Comparison of ENCODE assay signal across 8 mouse cellular contexts in genomic region chr6:115252099-115252873, GRCm38 (mm10). TPM values are rescaled to one million over a fixed set of nuclear protein-coding genes. Genes with fewer than 3 reads are reported as not detected.
DNase-seq lines count a peak whose midpoint lies in the region; ATAC-seq and TF ChIP-seq lines count a peak whose summit lies in the region.

TSS of gene Timp4 (minus strand) at chr6:115252205.

- H3K9me3 ChIP-seq in embryonic facial prominence, embryonic 10.5 days = no peaks in the 10 kb centered on the region
- no peaks in the 10 kb centered on the region for H3K9me3 ChIP-seq in heart, embryonic 13.5 days
- no peaks in the 10 kb centered on the region for H3K9me3 ChIP-seq in stomach, postnatal 0 days (ENCODE audit: control insufficient read depth, low read length)

- H3K4me2 ChIP-seq in heart, embryonic 13.5 days = peak within 1 kb of the TSS; percentile 56
- H3K4me2 ChIP-seq in stomach, postnatal 0 days (replicated peaks; ENCODE audit: low read depth) = peak within 1 kb of the TSS; percentile 54

- peaks cover 19% of the 10 kb centered on the region; the same call in 1 of the 2 replicates for H3K27me3 ChIP-seq in embryonic facial prominence, embryonic 10.5 days (replicated peaks; ENCODE audit: low read depth, poor library complexity, severe bottlenecking)
- peaks cover 94% of the 10 kb centered on the region for H3K27me3 ChIP-seq in heart, embryonic 13.5 days (replicated peaks)
- H3K27me3 ChIP-seq in stomach, postnatal 0 days (ENCODE audit: control insufficient read depth, insufficient read depth, low read length) = no peaks in the 10 kb centered on the region

- no peak within 1 kb of the TSS; the same call in 1 of the 2 replicates for H3K9ac ChIP-seq in heart, embryonic 13.5 days
- H3K9ac ChIP-seq in stomach, postnatal 0 days (ENCODE audit: low read length) = no peak within 1 kb of the TSS; the same call in 1 of the 2 replicates

- no peaks in the 10 kb centered on the region for H3K36me3 ChIP-seq in embryonic facial prominence, embryonic 10.5 days (replicated peaks)
- no peaks in the 10 kb centered on the region for H3K36me3 ChIP-seq in heart, embryonic 13.5 days
- H3K36me3 ChIP-seq in stomach, postnatal 0 days (ENCODE audit: control insufficient read depth, insufficient read depth, low read length) = no peaks in the 10 kb centered on the region

- no peak for TF ChIP-seq CTCF in stomach, postnatal 0 days (IDR thresholded peaks at IDR 0.05; ENCODE audit: low read depth)

- no peak for ATAC-seq in heart, embryonic 13.5 days (ENCODE audit: extremely low read depth, insufficient number of reproducible peaks, low FRiP score, low TSS enrichment)
- no peak for ATAC-seq in stomach, postnatal 0 days (ENCODE audit: low FRiP score, low TSS enrichment)

- no peak for DNase-seq in layer of hippocampus, adult 18-20 months (ENCODE audit: low spot score in 2 of 2)
- DNase-seq in layer of hippocampus, adult 9-11 months = no peak
- DNase-seq in embryonic facial prominence, embryonic 10.5 days (ENCODE audit: low spot score) = no peak
- peak; percentile 50 for DNase-seq in left cerebral cortex, postnatal 4 days
- no peak for DNase-seq in stomach, postnatal 0 days (ENCODE audit: low spot score)
- DNase-seq in spleen, adult 12 weeks (ENCODE audit: low spot score) = no peak
- DNase-seq in urinary bladder, postnatal 14 days (ENCODE audit: low spot score) = no peak

- TF ChIP-seq EP300 in stomach, postnatal 0 days (optimal IDR thresholded peaks at IDR 0.05) = no peak

- no peak within 1 kb of the TSS for H3K27ac ChIP-seq in embryonic facial prominence, embryonic 10.5 days (replicated peaks)
- no peak within 1 kb of the TSS for H3K27ac ChIP-seq in heart, embryonic 13.5 days (replicated peaks)
- H3K27ac ChIP-seq in stomach, postnatal 0 days (replicated peaks) = no peak within 1 kb of the TSS

- peak within 1 kb of the TSS; percentile 42 for H3K4me3 ChIP-seq in embryonic facial prominence, embryonic 10.5 days
- H3K4me3 ChIP-seq in heart, embryonic 13.5 days = peak within 1 kb of the TSS; percentile 20
- H3K4me3 ChIP-seq in stomach, postnatal 0 days (ENCODE audit: low read depth, low read length) = no peak within 1 kb of the TSS

- WGBS in embryonic facial prominence, embryonic 10.5 days = 26% methylated on average over 8 of the region's 10 CpGs
- 27% methylated on average over 7 of the region's 10 CpGs for WGBS in heart, embryonic 13.5 days
- WGBS in stomach, postnatal 0 days = 28% methylated on average over 9 of the region's 10 CpGs

- intact Hi-C loops in left cerebral cortex, postnatal 4 days (cut with DNase I) = no loop called here

- peaks cover 13% of the 10 kb centered on the region for H3K4me1 ChIP-seq in embryonic facial prominence, embryonic 10.5 days
- H3K4me1 ChIP-seq in heart, embryonic 13.5 days = peaks cover 10% of the 10 kb centered on the region
- 0 out of 2 replicates have a peak, but pooled peaks cover 2% of the 10 kb centered on the region for H3K4me1 ChIP-seq in stomach, postnatal 0 days (replicated peaks; ENCODE audit: control insufficient read depth, insufficient read depth)

RNA-seq across cellular contexts. Expression of gene Timp4, which starts in this region (rescaled TPM):
- total RNA-seq in layer of hippocampus, adult 18-20 months (2021) = 10 to 100 TPM; 19.9 to 22.0 TPM
- 0.16 and 0.35 TPM in 2 replicates for polyA plus RNA-seq in embryonic facial prominence, embryonic 10.5 days (2016; fragmentation: Nextera tagmentation; extraction: Ambion mirVana)
- 0.19 and 0.27 TPM in 2 replicates for polyA plus RNA-seq in heart, embryonic 13.5 days (2015; fragmentation: Nextera tagmentation; extraction: Ambion mirVana)
- total RNA-seq in left cerebral cortex, postnatal 4 days (2021) = 1 to 10 TPM; 3.9 to 4.1 TPM
- 1.0 and 1.9 TPM in 2 replicates for polyA plus RNA-seq in stomach, postnatal 0 days (2015; fragmentation: Nextera tagmentation; extraction: Ambion mirVana)

Comparison
In these comparisons a context has a peak if more than half of its experiments do, and no peak if none do; other contexts are left out.
1. RNA of gene Timp4 (total RNA-seq): 19.9 to 22.0 TPM in layer of hippocampus, adult 18-20 months; 3.9 to 4.1 TPM in left cerebral cortex, postnatal 4 days; every median in the first group is over 4 times any median in the second.